Mouse (Mus musculus): ENCODE results near the gene Tmem45b. TPM values are rescaled to one million over a fixed set of nuclear protein-coding genes. Genes with fewer than 3 reads are reported as not detected.
"Not testable (repeated sequence)": the region's sequence is repeated elsewhere in the genome, so short reads cannot be mapped to it uniquely, and the experiment has no call there.

Tmem45b gene
- total RNA-seq (2018; cell fraction: chromatin; rRNA removed): not detected
- not detected for total RNA-seq (2018; cell fraction: cytosol; rRNA removed)
- total RNA-seq (2018; cell fraction: nucleus; rRNA removed): not detected
- not detected in 3 replicates for polyA plus RNA-seq (2018)

DNA sequence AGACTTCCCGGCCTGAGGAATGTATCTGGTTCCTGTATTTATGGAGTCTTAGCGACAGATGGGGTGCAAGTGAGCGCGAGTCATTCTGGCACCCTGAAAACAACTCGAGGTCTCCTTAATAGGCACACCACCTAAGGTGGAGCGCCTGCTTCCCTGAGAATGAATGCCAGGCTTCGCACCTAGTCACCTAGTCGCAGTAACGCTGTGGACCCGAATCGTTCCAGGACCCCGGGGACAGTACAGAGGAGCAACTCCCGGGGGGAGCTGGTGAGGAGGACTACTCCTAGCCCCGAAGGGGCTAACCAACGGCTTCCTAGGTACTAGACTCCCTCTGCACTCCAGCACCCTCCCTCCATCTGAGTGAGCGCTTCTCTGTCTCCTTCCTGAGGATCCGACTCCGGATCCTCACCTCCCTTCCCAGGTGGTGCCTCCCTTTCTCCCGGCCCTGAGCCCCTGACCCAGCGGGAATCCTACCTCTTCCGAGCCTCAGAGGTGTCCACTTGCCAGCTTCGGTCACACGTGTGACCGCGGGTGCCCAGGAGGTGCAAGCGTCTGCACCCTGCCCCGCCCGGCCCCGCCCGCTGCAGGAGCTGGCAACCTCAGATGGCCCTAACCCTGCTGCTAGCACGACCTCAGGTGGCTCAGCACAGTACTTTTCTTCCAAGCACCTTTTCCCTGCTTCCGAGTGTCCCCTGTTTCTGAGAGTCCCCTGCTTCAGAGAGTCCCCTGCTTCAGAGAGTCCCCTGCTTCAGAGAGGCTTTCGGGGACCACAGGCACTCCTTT lies at the start of gene Tmem45b:
Gene Tmem45b (minus strand): TSS at position 771 of the 783 bp plus-strand sequence.
- no peak within 1 kb of the TSS for H3K27ac ChIP-seq
- WGBS (ENCODE audit: missing documents): 9% methylated on average over 32 of the region's 33 CpGs
- no peak within 1 kb of the TSS for H3K4me3 ChIP-seq (ENCODE audit: inconsistent target)
- H3K36me3 ChIP-seq (ENCODE audit: inconsistent target): no peaks in the 10 kb centered on the region
- H3K79me2 ChIP-seq (ENCODE audit: inconsistent target): no peaks in the 10 kb centered on the region

DNA sequence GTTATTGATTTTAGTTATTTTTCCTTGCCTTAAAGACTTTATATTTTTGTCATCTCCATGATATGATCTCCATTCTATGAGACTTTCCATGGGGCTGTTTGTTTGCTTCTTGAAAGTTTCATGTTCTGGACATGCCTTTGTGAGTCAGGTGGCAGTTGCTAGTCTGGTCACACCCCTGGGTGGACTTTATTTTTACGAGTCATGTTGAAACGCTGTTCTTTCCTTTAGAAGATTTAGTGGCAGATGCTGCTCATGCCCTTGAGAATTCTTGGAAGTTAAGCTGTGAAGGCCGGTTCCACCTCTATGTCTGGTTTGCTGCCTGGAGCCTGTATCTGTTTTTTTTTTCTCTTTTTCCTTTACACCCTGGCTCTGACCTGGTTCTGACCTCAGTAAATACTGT lies 43.9 kb upstream of the Tmem45b start:
- H3K79me2 ChIP-seq (ENCODE audit: inconsistent target): no peaks in the 10 kb centered on the region
- no peak overlapping the region for H3K4me3 ChIP-seq (ENCODE audit: inconsistent target)
- H3K36me3 ChIP-seq (ENCODE audit: inconsistent target): no peaks in the 10 kb centered on the region
- no peak overlapping the region for H3K27ac ChIP-seq
- WGBS (ENCODE audit: missing documents): 86% methylated on average over 3 of the region's 3 CpGs

DNA sequence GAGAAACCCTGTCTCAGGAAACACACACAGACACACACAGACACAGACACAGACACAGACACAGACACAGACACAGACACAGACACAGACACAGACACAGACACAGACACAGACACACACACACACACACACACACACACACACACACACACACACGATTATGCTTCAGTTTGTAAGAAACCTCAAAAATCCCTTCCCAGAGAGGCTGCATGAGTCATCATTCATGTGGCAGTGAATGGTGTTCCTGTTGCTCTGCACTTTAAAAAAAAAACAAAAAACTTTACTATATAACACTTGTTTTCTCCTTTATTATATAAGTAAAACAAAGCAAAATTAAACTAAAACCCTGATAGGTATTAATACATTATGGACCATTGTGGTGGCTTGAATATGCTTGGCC lies 37.0 kb upstream of the Tmem45b start:
- 0% methylated on average over 1 of the region's 1 CpGs for WGBS (ENCODE audit: missing documents)
- not testable (repeated sequence) for H3K36me3 ChIP-seq (ENCODE audit: inconsistent target); H3K27ac ChIP-seq; H3K4me3 ChIP-seq (ENCODE audit: inconsistent target); H3K79me2 ChIP-seq (ENCODE audit: inconsistent target)

DNA sequence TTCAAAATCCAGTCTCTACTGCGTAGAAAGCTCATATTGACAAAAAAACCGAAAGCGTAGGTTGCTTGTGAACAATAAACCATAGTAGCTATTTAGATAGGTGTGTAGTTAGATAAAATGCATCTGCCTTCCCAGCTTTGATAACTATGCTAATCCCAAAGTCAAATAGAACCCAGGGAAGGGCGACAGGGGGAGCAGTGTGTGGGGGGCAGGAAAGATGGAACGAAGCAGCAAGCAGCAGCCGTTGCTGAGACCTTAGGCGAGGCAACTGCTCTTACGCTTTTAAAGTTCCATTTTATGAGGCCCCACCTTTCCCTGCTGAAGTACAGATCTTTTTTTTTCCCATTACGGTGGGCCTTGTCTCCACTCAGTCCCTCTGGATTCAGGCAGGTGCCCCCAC lies 1.1 kb downstream of the Tmem45b start:
- WGBS (ENCODE audit: missing documents): 67% methylated on average over 9 of the region's 9 CpGs
- Histone ChIP-seq H3K27ac (no peak overlapping the region), H3K79me2 (ENCODE audit: inconsistent target) (no peaks in the 10 kb centered on the region), H3K36me3 (ENCODE audit: inconsistent target) (no peaks in the 10 kb centered on the region), H3K4me3 (ENCODE audit: inconsistent target) (no peak overlapping the region)

DNA sequence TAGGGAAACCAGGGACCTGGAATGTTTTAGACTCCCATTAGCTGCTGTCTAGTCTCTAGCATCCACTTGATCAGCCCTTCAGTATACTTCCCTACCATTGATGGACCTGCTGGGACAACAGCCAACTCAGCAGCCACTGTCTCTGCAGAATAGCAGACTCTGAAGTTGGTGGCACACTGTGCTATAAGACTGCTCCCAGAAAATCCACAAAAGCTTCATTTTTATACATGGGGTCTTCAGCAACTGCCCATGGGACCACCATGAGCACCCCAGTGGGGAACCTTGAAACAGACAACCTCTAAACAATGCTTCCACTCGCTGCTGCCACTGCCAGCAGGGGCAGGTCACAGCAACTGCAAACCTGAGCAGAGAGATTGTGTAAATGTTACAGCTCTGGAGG lies 9.9 kb downstream of the Tmem45b start:
- H3K36me3 ChIP-seq (ENCODE audit: inconsistent target): no peaks in the 10 kb centered on the region
- H3K79me2 ChIP-seq (ENCODE audit: inconsistent target): no peaks in the 10 kb centered on the region
- 73% methylated on average over 1 of the region's 1 CpGs for WGBS (ENCODE audit: missing documents)
- H3K27ac ChIP-seq: no peak overlapping the region
- H3K4me3 ChIP-seq (ENCODE audit: inconsistent target): no peak overlapping the region

DNA sequence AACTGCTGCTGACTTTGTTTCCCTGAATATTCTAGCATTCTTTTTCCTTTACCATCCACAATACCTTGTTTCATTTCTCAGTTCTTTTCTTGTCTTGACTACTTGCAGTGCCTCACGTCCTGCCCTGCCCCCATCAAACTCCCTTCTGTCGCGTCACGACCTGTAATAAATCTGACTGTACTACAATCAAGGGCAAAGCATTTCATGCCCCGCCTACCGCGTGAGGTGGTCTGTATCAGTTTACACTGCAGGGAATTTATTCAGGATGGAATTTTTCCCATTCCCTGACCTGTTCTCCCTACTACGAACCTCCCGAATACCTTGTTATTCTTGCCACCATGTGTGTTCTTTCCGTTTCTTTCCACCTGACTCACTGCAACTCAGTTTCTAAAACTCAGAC lies 12.1 kb downstream of the Tmem45b start:
- H3K27ac ChIP-seq: no peak overlapping the region
- H3K4me3 ChIP-seq (ENCODE audit: inconsistent target): no peak overlapping the region
- WGBS (ENCODE audit: missing documents): 58% methylated on average over 10 of the region's 10 CpGs

DNA sequence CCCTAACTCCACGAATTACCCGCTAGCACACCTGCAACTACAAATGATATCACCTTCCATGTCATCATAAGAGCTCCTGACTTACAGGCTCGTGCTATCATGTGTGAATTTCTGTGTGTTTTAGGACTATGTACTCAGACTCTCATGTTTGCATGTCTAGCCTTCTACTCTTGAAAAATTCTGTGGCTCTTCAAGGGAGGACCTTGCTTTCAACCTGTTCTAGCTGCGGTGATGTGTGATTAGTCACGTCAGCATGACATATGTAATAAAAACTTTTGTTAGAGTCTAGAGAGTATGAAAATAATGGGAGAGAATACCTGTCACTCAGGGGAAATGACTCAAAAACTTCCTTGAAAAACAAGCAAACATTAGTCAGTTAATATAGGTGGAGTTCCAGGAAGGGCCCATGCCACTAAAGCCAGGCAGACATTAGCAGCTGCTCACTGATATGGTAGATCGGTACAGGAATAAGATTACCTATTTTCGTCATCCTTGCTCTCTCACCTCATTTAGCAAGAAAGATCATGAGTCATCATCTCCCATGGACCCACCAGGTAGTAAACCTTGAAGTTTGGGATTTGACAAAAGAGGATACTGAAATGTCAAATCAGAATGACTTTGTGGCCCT lies 15.0 kb downstream of the Tmem45b start:
- H3K4me3 ChIP-seq (ENCODE audit: inconsistent target): no peak overlapping the region
- WGBS (ENCODE audit: missing documents): 90% methylated on average over 5 of the region's 7 CpGs
- no peaks in the 10 kb centered on the region for H3K36me3 ChIP-seq (ENCODE audit: inconsistent target)
- no peaks in the 10 kb centered on the region for H3K79me2 ChIP-seq (ENCODE audit: inconsistent target)
- H3K27ac ChIP-seq: no peak overlapping the region

More for the DNA sequence above, 12.1 kb downstream of the Tmem45b start:
- no peaks in the 10 kb centered on the region for H3K36me3 ChIP-seq (ENCODE audit: inconsistent target)
- H3K79me2 ChIP-seq (ENCODE audit: inconsistent target): no peaks in the 10 kb centered on the region

DNA sequence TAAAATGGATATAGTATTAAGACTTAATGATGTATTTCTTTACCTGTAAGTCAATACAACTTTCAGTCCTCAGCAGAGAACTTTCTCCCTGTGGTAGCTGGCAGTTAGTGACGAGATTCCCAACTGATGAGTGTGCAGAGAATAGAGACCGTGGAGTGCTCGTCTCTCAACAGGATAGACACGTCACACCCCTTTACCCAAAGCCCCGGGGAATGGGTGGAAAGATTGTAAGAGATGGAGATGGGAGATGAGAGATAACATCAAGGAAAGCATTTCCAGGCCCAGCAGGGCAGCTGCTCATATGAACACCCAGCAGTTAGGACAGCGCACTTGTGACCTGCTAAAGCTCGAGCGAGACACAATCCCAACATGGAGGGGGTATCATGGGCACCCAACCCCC lies 20.0 kb downstream of the Tmem45b start:
- H3K79me2 ChIP-seq (ENCODE audit: inconsistent target): no peaks in the 10 kb centered on the region
- H3K36me3 ChIP-seq (ENCODE audit: inconsistent target): no peaks in the 10 kb centered on the region
- 95% methylated on average over 8 of the region's 8 CpGs for WGBS (ENCODE audit: missing documents)
- no peak overlapping the region for H3K27ac ChIP-seq
- H3K4me3 ChIP-seq (ENCODE audit: inconsistent target): no peak overlapping the region

DNA sequence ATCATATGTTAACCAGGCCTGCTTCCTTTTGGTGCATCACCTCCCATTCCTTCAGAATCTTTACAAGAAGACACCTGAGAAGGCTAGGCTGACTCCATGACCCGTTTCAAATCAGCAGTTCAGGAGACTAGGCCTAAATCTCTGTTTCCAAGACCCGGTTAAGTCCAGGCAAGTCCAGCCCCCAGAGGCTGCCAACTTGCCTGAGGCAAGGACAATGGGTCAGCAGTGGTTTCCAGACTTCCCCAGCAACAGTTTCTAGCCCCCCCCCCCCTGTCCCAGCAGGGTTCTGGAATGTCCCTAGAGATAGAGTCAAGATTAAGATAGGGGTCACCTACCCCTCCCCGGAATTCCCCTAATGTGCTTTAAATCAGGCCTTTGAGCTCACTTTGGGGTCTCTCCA lies 22.8 kb downstream of the Tmem45b start:
- no peaks in the 10 kb centered on the region for H3K79me2 ChIP-seq (ENCODE audit: inconsistent target)
- H3K4me3 ChIP-seq (ENCODE audit: inconsistent target): no peak overlapping the region
- H3K36me3 ChIP-seq (ENCODE audit: inconsistent target): no peaks in the 10 kb centered on the region
- H3K27ac ChIP-seq: no peak overlapping the region
- WGBS (ENCODE audit: missing documents): 100% methylated on average over 3 of the region's 3 CpGs

DNA sequence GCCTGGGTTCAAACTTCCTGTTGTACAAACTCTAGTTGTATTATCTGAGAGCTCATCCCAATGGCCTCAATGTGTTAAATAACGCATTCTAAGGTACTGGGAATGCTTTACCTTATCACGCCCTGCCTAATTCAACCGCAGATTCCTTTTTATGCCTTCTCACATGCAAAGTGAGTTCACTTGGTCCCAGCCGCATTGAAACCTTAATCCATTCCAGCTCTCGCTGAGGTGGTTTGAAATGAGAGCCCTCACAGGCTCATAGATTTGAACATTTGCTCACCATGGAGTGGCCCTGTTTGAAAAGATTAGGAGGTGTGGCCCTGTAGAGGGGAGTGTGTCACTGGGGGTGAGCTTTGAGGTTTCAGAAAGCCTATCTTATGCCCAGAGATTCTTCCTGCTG lies 23.9 kb downstream of the Tmem45b start:
- no peaks in the 10 kb centered on the region for H3K79me2 ChIP-seq (ENCODE audit: inconsistent target)
- WGBS (ENCODE audit: missing documents): 93% methylated on average over 5 of the region's 5 CpGs
- H3K36me3 ChIP-seq (ENCODE audit: inconsistent target): no peaks in the 10 kb centered on the region
- no peak overlapping the region for H3K27ac ChIP-seq
- no peak overlapping the region for H3K4me3 ChIP-seq (ENCODE audit: inconsistent target)

DNA sequence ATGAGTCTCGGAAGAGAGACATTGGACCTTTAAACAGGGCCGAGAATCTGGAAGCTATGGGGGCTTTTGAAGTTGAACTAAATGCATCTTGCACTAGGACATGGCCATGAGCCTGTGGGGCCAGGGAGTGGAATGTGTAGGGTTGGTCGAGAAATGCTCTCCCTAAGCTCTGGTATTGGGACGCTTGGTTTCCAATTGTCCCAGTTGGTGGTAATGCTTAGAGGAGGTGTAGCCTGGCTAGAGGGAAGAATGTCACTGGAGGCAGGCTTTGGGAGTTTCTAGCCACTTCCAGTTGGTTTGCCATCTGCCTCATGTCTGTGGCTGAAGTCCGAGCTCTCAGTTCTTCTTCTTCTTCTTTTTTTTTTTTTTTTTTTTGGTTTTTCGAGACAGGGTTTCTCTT lies 24.9 kb downstream of the Tmem45b start:
- H3K27ac ChIP-seq: no peak overlapping the region

DNA sequence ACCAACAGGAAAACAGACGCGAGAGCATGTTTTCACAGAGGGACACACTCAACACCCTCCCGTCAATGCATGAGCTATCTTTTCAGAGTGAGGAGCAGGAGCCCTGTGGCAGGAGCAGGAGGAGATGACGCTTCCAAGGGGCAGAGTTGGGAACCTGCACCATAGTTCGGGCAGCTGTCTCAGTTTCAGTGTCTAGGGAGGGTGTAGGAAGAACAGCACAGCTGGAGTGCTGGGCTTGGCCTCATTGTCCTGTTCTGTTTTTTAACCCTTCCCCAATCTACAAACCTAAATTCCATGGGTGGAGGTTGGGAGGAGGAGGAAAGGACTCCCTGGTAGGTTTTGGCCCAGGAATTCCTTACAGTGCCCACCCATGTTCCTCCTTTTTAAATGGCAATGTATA lies 25.4 kb downstream of the Tmem45b start:
- Histone ChIP-seq H3K27ac (no peak overlapping the region), H3K4me3 (ENCODE audit: inconsistent target) (no peak overlapping the region), H3K36me3 (ENCODE audit: inconsistent target) (no peaks in the 10 kb centered on the region), H3K79me2 (ENCODE audit: inconsistent target) (no peaks in the 10 kb centered on the region)
- WGBS (ENCODE audit: missing documents): 100% methylated on average over 5 of the region's 5 CpGs

More for the DNA sequence above, 24.9 kb downstream of the Tmem45b start:
- 90% methylated on average over 4 of the region's 6 CpGs for WGBS (ENCODE audit: missing documents)
- no peaks in the 10 kb centered on the region for H3K79me2 ChIP-seq (ENCODE audit: inconsistent target)
- H3K4me3 ChIP-seq (ENCODE audit: inconsistent target): no peak overlapping the region
- H3K36me3 ChIP-seq (ENCODE audit: inconsistent target): no peaks in the 10 kb centered on the region

DNA sequence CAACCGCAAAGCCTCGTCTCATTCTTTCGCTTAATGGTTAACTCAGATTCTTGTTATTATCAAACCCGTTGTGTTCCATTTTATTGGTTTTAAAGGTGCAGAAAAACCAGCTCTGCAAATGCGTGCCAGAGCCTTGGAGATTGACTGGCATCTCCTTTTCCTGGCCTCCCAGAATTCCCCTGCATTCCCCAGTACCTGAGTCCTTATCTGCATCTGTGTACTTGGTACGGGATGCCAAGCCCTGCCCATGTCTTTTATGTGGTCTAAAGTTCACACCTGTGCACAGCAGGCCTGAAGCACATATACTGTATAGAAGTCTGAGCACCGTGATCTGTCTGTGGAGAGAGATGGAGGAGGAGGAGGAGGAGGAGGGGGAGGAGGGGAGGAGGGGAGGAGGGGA lies 26.4 kb downstream of the Tmem45b start:
- H3K79me2 ChIP-seq (ENCODE audit: inconsistent target): no peaks in the 10 kb centered on the region
- no peak overlapping the region for H3K27ac ChIP-seq
- 95% methylated on average over 6 of the region's 7 CpGs for WGBS (ENCODE audit: missing documents)
- no peak overlapping the region for H3K4me3 ChIP-seq (ENCODE audit: inconsistent target)
- H3K36me3 ChIP-seq (ENCODE audit: inconsistent target): no peaks in the 10 kb centered on the region

DNA sequence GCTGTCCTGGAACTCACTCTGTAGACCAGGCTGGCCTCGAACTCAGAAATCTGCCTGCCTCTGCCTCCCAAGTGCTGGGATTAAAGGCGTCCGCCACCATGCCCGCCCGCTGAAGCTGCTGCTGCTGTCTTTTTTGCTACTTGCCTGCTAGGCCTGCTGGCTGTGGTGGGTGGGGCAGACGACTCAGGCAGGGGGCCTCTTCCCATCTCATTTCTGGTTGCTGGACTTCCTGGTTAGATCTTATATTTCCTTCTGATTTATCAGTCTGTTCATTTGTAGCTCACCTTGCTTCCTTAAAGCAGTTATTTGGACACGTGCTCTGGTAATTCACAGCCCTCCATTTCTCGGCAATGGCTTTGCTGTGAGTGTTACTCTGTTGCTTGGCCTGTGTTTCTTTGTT lies 28.8 kb downstream of the Tmem45b start:
- 88% methylated on average over 8 of the region's 8 CpGs for WGBS (ENCODE audit: missing documents)
- no peak overlapping the region for H3K27ac ChIP-seq

DNA sequence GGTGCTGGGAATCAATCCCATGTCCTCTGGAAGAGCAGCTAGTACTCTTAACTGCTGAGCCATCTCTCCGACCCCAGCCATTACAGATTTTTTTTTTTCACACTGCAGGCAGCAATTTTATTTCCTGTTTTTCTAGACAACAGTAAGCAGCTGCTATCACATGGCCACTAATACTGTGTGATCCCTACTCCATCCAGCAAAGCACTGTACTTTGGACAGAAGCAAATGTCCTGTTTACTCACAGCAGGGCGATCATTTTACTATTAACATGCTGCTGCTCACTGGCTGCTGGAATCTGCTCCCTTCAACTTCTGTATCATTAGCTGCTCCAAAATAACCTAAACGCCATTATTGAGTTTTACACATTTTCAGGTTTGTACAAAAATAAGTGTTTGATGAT lies 30.8 kb downstream of the Tmem45b start:
- no peak overlapping the region for H3K4me3 ChIP-seq (ENCODE audit: inconsistent target)
- no peaks in the 10 kb centered on the region for H3K36me3 ChIP-seq (ENCODE audit: inconsistent target)
- no peaks in the 10 kb centered on the region for H3K79me2 ChIP-seq (ENCODE audit: inconsistent target)
- no peak overlapping the region for H3K27ac ChIP-seq
- WGBS (ENCODE audit: missing documents): 74% methylated on average over 3 of the region's 3 CpGs

More for the DNA sequence above, 28.8 kb downstream of the Tmem45b start:
- no peaks in the 10 kb centered on the region for H3K36me3 ChIP-seq (ENCODE audit: inconsistent target)
- no peaks in the 10 kb centered on the region for H3K79me2 ChIP-seq (ENCODE audit: inconsistent target)
- no peak overlapping the region for H3K4me3 ChIP-seq (ENCODE audit: inconsistent target)

Data from macrophage (primary cell).